Mouse (Mus musculus) thymus, adult 2 months (tissue): ENCODE measurements at regions not wholly inside any gene's neighbourhood (a gene's known extent, or its start where the extent isn't known, plus 50 kb on each side); places are given as distances from the start of the nearest gene placed in this dataset.

Source experiments
- CTCF ChIP-seq: fragments of 200-500 bp; IDR thresholded peaks from 2 replicates; pipeline ENCODE4 v1.5.1; 2012; ENCODE audit warnings: mild to moderate bottlenecking, control low read depth, low read length, moderate library complexity, borderline replicate concordance; ENCODE audit not compliant: control insufficient read depth, poor library complexity, insufficient read depth; ENCODE audit errors: extremely low read depth
- POLR2A ChIP-seq: fragments of 200-500 bp; IDR thresholded peaks from 2 replicates; pipeline ENCODE4 v1.6.1; 2012; ENCODE audit warnings: mild to moderate bottlenecking, low read length, control low read depth, moderate library complexity; ENCODE audit not compliant: control insufficient read depth, poor library complexity, insufficient read depth; ENCODE audit errors: extremely low read depth

DNA sequence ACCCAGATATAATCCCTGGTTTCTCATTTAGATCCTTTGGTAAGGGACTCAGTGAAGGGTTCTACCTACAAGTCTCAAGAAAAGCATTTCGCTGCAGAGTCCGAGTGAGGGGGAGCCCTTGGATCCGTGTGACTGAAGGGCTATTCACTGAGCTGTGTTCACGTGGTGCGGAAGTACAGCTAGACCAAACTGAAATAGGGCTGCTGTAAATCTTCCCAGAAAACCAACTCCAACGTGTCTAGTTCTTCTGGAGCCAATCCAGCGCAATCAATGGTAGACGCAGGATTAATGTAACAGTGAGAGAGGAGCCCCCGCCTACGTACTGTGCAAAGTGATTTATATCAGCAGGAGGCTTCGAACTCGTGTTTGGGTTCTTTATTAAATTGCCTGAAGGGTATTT is 461.9 kb downstream of the Ate1 start:
- TF ChIP-seq CTCF, result no peak
- no peak for TF ChIP-seq POLR2A
